Mouse (Mus musculus): ENCODE measurements at regions not wholly inside any gene's neighbourhood (a gene's known extent, or its start where the extent isn't known, plus 50 kb on each side); places are given as distances from the start of the nearest gene placed in this dataset.

DNA sequence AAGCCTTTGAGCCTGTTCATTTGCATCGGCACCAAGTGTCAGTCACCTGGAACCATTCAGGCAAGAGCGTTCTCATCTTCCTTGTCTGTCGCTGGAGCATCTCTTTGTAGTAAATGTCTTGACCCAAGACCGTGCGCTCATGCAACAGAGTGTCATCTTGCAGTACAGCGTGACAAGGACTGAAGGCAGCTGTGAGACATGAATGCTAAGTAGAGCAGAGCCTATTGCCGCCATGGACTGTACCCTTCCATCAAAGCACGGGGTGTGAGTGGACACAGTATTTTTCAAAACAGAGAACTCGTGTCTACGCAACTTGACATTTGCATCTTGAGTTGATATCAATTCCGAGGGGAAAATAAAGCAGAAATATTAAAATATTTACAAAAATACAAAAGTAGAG lies 287.4 kb upstream of the Gpc5 start:
- DNase-seq (ENCODE audit: low read depth, low spot score): no peak

DNA sequence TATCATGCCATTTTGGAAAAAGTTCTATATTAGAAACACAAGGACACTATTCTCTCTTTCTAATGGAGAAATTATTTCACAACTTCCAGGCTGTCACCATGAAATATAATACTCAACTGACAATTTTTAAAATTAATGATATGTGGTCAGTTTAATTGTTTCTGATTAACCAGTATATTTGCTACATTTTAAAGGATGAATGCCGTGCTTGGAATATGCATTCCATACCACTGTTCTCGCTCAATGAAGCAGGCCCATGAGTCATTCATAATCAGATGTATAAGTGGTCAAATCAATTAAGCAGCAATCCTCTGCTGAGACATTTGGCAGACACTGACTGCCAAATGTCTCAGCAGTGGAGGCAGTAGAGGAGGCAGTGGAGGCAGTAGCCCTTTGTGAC lies 283.4 kb upstream of the Gpc5 start:
- DNase-seq (ENCODE audit: low read depth, low spot score): no peak

DNA sequence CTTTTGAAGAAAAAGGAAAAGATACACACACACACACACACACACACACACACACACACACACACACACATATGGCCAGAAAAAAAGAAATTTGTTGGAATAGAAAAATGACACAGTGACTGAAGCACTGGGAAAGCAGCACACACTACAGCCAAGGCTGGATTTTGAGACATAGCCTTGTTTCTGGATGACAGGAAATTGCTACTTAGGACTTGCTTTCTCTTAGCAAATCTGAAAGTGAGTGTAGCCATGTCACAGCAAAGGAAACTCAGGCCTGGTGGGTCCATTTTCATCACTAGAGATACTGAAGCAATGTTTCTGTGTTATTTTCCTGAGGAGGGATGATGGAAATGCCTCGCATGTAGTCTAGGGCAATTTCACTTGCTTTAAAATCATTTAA lies 271.3 kb upstream of the Gpc5 start:
- no peak for DNase-seq (ENCODE audit: low read depth, low spot score)

GRCm38 (mm10) chr14:114821098-114821594 lies 270.9 kb upstream of the Gpc5 start:
- DNase-seq (ENCODE audit: low read depth, low spot score): peak; percentile 79

- no peak for DNase-seq (ENCODE audit: low read depth, low spot score)
These were observed 270.3 kb upstream of the Gpc5 start for GRCm38 (mm10) chr14:114821672-114822071.

- no peak for DNase-seq (ENCODE audit: low read depth, low spot score)
These were observed 265.2 kb upstream of the Gpc5 start for GRCm38 (mm10) chr14:114826662-114827321.

DNA sequence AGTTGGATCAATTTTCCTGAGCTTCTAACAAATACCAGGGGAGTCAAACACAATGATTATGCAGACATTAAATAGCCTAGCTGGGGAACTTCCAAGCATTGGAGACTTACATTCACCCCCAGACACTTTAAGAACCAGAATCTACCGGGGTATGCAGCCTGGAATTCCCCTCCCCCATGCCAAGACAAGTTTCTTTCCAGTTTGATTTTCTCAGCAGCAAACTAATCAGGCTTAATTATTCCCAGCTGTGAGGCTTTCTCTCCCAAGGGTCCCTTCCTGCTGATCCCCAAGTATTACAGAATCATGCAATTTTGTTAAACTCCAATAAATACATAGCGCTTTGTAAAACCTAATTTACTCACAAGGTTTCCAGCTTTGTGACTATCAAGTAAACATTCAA lies 262.7 kb upstream of the Gpc5 start:
- DNase-seq (ENCODE audit: low read depth, low spot score): peak; percentile 35

DNA sequence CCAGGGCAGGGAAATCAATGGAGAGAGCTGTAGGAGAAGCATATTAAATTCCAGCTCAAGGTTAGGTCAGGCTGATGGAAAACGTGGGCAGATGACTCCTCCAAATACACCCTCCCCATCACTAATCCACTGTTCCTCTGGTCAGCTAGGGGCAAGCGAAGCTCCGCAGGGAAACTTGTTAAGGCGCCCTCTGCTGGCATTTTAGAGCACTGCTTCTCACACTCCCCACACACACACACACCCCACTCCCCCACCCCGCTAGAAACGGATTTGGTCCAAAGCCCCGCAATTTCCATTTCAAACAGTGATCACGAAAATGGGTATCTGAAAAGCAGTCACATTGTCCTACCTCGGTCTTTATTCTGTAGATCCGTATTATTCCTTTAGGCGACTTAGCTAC lies 259.0 kb upstream of the Gpc5 start:
- no peak for DNase-seq (ENCODE audit: low read depth, low spot score)

GRCm38 (mm10) chr14:114836723-114837349 lies 255.2 kb upstream of the Gpc5 start:
- DNase-seq (ENCODE audit: low read depth, low spot score): no peak

GRCm38 (mm10) chr14:114837652-114838276 lies 254.3 kb upstream of the Gpc5 start:
- peak; percentile 54 for DNase-seq (ENCODE audit: low read depth, low spot score)

- DNase-seq (ENCODE audit: low read depth, low spot score): no peak
These were observed 252.6 kb upstream of the Gpc5 start for GRCm38 (mm10) chr14:114839340-114839903.

DNA sequence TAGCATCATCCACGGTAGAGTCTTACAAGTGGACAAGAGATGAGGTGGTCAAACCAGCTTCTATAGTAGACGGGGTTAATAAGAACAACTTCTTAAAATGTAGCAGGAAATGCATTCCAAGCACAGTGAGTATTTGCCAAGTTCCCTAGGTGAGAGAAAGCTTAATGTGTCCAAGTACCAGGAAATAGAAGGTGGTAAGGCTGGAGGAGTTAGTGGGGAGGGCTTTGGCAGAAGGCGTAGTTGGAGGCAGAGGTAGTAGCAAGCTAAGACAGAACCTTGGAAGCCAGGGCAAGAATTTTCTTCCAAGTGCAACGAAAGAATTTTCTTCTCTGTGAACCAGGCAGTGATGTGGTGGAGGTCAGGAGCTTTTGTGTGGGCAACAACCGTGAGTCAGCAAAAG lies 251.2 kb upstream of the Gpc5 start:
- DNase-seq (ENCODE audit: low read depth, low spot score): no peak

DNA sequence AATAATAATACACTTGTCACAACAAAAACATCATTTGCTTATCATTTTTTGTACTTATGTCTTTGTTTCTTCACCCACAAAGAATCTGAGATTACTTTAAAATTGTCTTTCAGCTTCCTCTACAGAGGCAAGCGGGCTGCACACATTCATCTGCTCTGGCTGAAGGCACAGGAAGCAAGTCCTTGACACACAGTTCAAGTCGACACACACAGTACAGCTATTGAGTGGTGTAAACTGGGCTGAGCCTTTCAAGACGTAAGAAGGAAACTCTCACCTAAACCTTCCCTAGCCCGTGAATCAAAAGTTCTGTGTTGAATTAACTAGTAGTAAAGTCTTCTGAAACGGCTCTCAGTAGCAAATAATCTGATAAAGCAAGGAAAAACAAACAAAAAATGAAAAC lies 250.5 kb upstream of the Gpc5 start:
- no peak for DNase-seq (ENCODE audit: low read depth, low spot score)

DNA sequence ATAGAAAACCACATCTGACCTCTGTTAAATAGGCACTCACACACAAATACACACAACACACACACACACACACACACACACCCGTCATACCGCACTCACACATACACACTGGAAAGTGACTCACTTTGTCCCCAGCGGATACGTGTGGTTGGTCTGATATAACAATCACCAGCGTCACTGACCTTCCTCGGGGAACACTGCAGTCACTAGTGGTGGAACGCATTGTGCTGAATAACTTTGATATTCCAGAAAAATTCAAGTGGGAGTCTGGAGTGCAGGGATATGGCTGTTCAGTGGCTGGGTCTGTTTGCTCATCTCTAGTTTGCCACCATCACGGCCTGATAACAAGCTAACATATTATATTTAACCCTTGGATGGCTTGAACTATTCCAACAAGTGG lies 249.7 kb upstream of the Gpc5 start:
- no peak for DNase-seq (ENCODE audit: low read depth, low spot score)

- DNase-seq (ENCODE audit: low read depth, low spot score): peak; percentile 56
These were observed 248.8 kb upstream of the Gpc5 start for GRCm38 (mm10) chr14:114843105-114843743.

GRCm38 (mm10) chr14:114854324-114855054 lies 237.5 kb upstream of the Gpc5 start:
- peak; percentile 57 for DNase-seq (ENCODE audit: low read depth, low spot score)

- DNase-seq (ENCODE audit: low read depth, low spot score): peak; percentile 56
These were observed 236.8 kb upstream of the Gpc5 start for GRCm38 (mm10) chr14:114855055-114855740.

DNA sequence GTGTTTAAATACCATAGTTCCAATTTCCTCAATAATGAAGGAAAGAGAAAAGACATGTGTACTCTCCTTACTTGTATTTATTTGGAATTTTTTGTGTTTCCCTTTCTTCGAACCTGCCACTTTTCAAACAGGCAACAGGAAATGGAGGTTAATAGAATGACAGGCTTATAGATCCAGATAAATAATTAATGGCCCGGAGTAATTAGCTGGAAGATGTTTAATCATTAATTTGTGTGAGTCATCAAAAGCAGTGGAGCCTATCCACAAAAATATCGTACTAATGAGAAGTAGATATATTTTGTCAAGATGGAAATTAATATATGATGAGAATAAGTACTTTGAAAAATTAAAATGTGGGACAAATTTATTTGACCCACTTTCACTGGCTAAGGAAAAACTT lies 236.3 kb upstream of the Gpc5 start:
- DNase-seq (ENCODE audit: low read depth, low spot score): no peak

DNA sequence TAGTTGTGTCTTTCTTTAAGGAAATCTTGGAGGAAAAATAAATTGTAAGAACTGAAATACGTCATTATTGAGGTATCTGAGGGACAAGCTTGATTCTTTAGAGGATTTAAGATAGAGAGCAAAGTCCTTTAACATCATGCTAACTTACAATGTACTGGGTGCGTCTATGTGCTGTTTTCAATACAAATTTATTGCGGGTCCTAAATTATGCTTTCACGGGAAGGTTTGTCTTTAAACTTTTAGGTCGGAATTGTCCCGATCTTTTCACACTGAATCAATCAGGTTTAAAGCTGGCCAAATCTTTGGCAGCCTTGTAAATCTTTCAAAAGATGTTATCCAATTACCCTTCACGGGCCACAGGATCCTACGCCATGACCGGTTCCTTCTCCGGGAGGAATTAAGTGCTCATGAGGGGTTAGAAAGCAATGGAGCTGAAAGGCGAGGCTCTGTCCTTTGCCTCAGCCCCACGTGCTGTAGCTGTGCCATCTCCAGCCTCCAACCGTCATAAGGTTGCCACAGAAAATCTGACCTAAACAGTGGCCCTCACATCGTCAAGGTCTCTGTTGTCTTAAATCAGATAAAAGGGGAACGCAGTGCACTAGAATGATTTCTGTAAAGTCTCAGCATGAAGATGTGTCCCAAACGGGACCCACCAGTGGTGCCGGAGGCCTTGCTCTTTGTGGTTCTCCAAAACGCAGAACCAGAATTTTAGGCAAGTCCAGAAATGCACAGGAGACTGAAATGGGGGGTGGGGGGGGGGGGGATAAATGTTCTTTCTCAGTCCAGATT lies 235.6 kb upstream of the Gpc5 start:
- peak; percentile 62 for DNase-seq (ENCODE audit: low read depth, low spot score)

DNA sequence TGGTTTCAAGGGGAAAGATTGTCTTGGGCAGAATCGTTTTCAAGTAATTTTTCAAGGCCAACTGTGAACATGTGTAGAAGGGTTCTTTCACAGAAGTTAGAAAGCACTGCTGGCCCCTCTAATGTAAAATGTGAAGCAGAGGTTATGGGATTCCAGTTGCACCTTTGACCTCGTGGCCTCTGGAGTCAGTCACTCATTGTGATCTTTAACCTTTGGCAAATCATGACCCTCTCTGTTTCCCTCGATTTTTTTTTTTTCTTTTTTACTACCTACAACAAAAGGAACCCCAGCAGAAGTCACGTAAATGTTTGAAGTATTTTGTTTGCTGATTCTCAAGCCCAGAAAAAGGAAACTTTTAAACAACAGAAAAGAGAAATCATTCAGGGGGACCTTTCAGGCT lies 234.8 kb upstream of the Gpc5 start:
- DNase-seq (ENCODE audit: low read depth, low spot score): peak; percentile 65

Measured in mesoderm, embryonic 11.5 days (tissue).